Mouse (Mus musculus): ENCODE data around the gene Klhl20.

The Klhl20 gene

DNA sequence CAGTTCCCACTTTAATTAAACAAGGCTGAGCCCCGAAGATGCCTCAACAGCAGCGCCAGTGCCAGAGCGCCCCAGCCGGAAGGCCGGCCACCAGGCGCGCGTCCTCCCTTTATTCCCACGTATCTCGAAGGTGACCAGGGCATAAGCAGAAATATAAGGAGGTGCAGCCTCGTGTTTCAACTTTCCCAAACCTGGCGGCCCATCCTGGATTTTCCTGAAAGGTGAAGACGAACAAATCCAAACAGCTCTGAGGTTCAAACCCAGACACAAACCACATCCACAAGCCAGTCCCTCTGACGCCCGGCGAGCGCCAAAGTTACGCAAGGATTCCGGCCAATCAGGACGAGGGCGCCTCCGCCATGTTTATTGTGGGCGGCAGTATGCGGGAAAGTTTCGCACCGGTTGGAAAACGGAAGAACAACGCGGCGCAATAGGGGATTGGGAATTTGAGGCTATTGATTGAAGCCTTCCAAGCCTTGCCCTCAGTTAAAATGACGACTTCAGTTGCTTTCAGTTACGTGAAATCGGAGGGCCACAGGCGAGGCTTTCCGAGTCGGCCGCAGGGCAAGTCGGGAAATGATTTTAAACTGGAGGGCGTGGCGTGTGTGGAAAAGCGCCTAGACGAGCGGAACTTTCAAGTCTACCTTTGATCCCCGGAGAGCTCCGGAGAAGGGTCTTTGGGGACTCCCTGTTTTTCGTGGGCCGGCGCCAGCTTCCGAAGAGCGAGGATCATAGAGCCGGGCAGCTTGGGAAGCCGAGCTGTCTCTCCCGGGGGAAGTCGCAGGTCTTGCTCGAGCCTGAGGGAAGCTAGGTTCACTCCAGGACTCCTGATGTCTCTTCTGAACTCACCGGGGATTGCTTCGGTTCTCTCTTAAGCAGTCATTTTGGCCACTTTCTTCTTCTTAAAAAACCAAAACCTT is 60.7 kb downstream of the Klhl20 start, which contains the start of the genes Dars2 and Cenpl:
Dars2 (minus strand) TSS at position 307 of the 920 bp plus-strand sequence.
Cenpl (plus strand) TSS at position 362 of the 920 bp plus-strand sequence.
- peak; percentile 93 for DNase-seq

DNA sequence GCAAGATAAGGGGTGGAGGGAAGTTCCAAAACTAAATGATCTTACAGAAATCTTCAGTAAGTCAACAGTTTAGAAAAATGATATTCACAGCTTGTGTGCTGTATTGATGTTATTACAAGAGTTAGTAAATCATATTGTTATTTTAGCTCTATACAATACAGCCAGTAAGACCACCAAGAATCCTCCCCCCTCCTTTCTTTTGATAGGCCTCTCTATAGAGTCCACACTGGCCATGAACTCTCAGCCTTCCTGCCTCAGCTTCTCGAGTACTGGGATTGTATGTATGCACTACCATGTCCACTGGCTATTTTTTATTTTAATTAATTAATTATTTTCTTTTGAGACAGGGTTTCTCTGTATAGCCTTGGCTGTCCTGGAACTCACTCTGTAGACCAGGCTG is 68.0 kb downstream of the Klhl20 start:
- no peak for DNase-seq

DNA sequence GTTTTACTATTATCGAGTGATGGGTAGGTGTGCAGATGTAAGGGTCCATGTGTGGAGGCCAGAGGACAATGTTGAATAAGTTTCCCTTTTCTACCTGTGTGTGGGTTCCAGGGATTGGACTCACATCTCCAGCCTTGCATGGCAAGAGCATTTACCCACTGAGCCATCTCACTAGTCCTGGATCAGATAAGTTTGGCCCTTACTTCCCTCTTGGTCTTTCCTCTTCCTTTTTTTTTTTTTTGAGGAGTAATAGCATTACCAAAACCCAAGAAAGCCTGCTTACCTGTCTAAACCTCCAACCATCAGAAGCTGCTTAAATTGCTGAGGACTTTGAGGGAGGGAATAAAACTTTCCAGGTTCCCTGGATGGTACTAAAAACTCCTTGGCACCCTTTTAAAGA is 74.1 kb downstream of the Klhl20 start:
- no peak for DNase-seq

DNA sequence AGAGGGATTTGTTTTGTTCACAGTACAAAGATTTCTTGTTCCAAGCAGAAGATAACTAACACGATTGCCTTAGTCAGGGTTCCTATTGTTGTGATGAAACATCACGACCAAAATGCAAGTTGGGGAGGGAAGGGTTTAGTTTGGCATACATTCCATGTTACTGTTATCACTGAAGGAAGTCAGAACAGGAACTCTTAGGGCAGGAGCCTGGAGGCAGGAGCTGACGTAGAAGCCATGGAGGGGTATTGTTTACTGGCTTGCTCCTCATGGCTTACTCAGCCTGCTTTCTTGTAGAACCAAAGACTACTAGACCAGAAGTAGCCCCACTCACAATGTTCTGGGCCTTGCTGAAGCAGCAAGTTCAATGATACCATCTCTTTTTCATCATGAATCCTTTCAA is 84.3 kb downstream of the Klhl20 start:
- DNase-seq, result no peak

DNA sequence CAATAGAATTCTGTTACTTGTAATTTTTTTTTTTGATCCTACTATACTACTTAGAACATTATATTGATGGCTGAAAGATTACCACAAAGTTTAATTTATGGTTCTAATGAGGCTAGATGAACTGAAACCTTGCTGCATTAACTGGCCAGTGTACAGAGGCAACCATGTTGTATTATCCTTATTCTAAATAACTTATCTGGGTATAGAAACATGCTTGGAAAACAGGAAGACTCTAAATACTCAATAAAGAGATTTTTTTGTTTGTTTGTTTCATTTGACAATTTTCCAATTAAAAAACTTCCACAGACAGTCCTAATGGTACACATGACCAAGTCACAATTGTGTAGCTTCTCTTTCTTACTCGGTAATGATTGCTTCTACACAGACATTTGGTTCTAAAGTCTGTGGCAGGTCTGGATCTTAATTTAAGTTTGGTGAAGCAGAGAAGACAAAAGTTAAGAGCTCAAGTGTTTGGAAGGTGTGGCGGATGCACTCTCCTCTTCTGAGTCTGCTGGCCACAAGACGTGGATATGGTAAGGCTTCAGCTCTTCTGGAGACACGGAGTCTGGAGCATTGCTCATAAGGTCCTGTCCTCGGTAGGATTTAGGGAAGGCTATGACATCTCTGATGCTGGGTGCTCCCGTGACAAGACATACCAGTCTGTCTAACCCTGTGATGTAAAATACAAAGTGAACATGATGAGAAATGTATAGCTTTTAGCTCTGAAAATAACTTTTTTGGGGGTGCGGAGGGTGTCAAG is 89.9 kb downstream of the Klhl20 start:
- DNase-seq, result no peak

DNA sequence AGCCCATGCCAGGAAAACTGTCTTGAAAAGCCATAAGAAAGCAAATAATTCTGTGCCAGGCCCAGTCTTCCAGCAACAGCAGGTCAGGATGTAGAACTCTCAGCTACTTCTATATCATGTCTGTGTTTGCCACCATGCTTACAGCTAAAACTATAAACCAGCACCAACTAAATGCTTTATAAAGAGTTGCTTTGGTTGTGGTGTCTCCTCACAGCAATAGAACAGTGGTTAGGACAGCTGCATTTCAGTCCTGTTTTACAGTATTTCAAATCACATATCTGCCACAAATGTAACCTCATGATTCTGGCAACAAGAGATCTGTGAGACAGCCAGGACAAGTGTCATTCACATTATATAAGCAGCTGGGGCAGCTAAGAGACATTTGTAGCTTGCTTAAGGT is 90.5 kb downstream of the Klhl20 start:
- DNase-seq, result no peak

DNA sequence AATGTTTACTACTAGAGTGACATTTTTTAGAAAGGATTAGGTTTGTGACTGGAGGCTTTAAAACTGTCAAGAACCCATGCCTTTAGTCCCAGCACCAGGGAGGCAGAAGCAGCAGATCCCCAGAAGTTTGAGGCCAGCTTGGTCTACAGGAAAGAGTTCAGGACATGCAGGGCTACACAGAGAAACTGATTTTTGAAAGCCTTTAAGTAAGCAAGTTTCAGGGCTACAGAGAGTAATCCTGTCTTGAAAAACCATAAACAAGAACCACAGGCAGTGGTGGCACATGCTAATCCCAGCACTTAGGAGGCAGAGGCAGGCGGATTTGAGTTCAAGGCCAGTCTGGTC is 90.9 kb downstream of the Klhl20 start:
- DNase-seq, result no peak

DNA sequence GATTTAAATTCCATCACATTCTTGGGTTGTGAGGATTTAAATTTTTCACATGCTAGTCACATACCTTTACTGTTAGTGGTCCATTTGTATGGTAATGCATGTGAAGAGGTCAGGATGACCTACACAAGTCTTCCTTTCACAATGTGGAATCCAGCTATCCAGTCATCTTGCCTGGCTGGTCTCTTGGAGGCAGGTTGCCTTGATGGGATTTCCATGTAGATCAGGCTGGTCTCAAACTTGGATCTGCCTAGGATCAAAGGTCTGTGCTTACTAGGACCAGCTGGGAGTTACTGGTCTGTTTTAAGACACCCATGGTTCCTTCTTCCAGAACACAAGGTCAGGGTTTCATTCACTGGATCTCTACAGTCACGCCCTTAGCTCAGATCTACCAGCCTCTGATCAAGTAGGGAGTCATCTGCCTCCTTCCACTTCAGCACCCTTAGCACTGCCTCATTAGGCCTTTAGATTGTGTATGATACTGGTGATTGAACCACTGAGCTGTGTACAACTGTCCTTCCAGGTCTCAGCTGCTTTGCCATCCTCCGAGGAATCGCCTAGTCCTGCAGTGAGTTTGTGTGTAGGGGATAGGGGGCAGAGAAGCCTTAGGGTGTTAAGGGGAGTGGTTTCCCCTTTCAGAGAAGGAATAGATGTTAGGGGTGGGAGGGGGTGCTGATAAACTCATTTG is 91.4 kb downstream of the Klhl20 start:
- no peak for DNase-seq

DNA sequence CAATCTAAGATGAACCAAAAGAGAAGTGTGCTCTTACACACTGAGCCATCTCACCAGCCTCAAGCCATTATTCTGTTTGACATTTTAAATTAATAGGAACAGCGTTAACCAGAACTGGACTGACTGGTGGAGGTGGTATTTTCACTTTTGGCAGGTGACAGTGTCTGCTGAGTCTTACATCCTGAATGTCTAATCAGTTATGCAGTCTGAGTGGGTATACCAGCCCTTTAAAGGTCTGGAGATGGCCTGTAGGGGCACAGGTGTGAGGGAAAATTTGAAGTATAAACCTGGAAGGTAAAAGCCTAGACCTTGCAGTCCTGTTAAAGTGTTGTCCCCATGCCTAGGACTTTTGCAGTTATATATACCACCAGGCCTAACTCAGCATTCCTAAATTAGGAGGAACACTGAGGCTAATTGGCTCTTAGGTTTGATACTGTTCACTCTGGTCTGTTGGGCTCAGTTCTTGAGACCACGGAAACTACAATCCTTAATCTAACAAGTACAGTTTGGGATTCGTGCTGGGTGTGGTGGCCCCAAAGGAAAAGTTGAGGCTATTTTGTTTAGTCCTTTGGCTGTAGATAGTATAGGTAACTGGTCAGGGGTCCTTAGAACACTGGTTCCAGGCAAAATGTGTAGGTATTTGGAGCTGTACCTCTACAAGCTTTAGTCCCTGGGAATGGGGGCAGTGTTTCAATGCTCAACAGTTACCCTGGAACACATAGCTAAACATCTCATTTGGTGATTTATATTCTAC is 92.2 kb downstream of the Klhl20 start:
- no peak for DNase-seq
